Mouse (Mus musculus): ENCODE data around the gene Mgat4a. TPM values are rescaled to one million over a fixed set of nuclear protein-coding genes. Genes with fewer than 3 reads are reported as not detected.

Mgat4a gene
- polyA plus RNA-seq, 1 experiment, result 20.6 TPM

- Histone ChIP-seq H3K4me1 (replicated peaks; ENCODE audit: control insufficient read depth, insufficient read depth, low read length) (no peaks in the 10 kb centered on the region), H3K36me3 (ENCODE audit: control insufficient read depth, insufficient read depth, low read length) (no peaks in the 10 kb centered on the region), H3K27ac (ENCODE audit: control insufficient read depth, insufficient read depth, low read length) (no peak overlapping the region), H3K27me3 (ENCODE audit: control insufficient read depth, insufficient read depth, low read length) (no peaks in the 10 kb centered on the region), H3K4me3 (ENCODE audit: control insufficient read depth, insufficient read depth, low read length) (no peak overlapping the region)
- TF ChIP-seq CTCF (IDR thresholded peaks at IDR 0.05; ENCODE audit: borderline replicate concordance, control insufficient read depth, extremely low read depth, insufficient read depth, low read length, poor library complexity), result no peak
- TF ChIP-seq POLR2A (IDR thresholded peaks at IDR 0.05; ENCODE audit: control insufficient read depth, extremely low read depth, insufficient read depth, low read length, poor library complexity), result no peak
- WGBS, result 88% methylated on average over 10 of the region's 10 CpGs
- no peak for DNase-seq
These were observed 31.9 kb upstream of the Mgat4a start for GRCm38 (mm10) chr1:37572528-37573272.

- WGBS, result 96% methylated on average over 1 of the region's 1 CpGs
- Histone ChIP-seq H3K36me3 (ENCODE audit: control insufficient read depth, insufficient read depth, low read length) (no peaks in the 10 kb centered on the region), H3K4me3 (ENCODE audit: control insufficient read depth, insufficient read depth, low read length) (no peak overlapping the region), H3K4me1 (replicated peaks; ENCODE audit: control insufficient read depth, insufficient read depth, low read length) (no peaks in the 10 kb centered on the region), H3K27ac (ENCODE audit: control insufficient read depth, insufficient read depth, low read length) (no peak overlapping the region), H3K27me3 (ENCODE audit: control insufficient read depth, insufficient read depth, low read length) (no peaks in the 10 kb centered on the region)
- TF ChIP-seq POLR2A (IDR thresholded peaks at IDR 0.05; ENCODE audit: control insufficient read depth, extremely low read depth, insufficient read depth, low read length, poor library complexity) (no peak), CTCF (IDR thresholded peaks at IDR 0.05; ENCODE audit: borderline replicate concordance, control insufficient read depth, extremely low read depth, insufficient read depth, low read length, poor library complexity) (no peak)
- DNase-seq, result no peak
These were observed 27.6 kb upstream of the Mgat4a start for GRCm38 (mm10) chr1:37568379-37568778.

- H3K27ac ChIP-seq (ENCODE audit: control insufficient read depth, insufficient read depth, low read length), result no peak overlapping the region
- H3K4me1 ChIP-seq (replicated peaks; ENCODE audit: control insufficient read depth, insufficient read depth, low read length), result no peaks in the 10 kb centered on the region
- no peaks in the 10 kb centered on the region for H3K27me3 ChIP-seq (ENCODE audit: control insufficient read depth, insufficient read depth, low read length)
- DNase-seq, result no peak
- no peak overlapping the region for H3K4me3 ChIP-seq (ENCODE audit: control insufficient read depth, insufficient read depth, low read length)
- TF ChIP-seq POLR2A (IDR thresholded peaks at IDR 0.05; ENCODE audit: control insufficient read depth, extremely low read depth, insufficient read depth, low read length, poor library complexity) (no peak), CTCF (IDR thresholded peaks at IDR 0.05; ENCODE audit: borderline replicate concordance, control insufficient read depth, extremely low read depth, insufficient read depth, low read length, poor library complexity) (no peak)
- WGBS, result 60% methylated on average over 4 of the region's 4 CpGs
- H3K36me3 ChIP-seq (ENCODE audit: control insufficient read depth, insufficient read depth, low read length), result no peaks in the 10 kb centered on the region
These were observed 25.9 kb upstream of the Mgat4a start for GRCm38 (mm10) chr1:37566754-37567153.

- no peak for DNase-seq
- no peak for TF ChIP-seq POLR2A (IDR thresholded peaks at IDR 0.05; ENCODE audit: control insufficient read depth, extremely low read depth, insufficient read depth, low read length, poor library complexity)
- no peak for TF ChIP-seq CTCF (IDR thresholded peaks at IDR 0.05; ENCODE audit: borderline replicate concordance, control insufficient read depth, extremely low read depth, insufficient read depth, low read length, poor library complexity)
- 92% methylated on average over 2 of the region's 2 CpGs for WGBS
- Histone ChIP-seq H3K4me1 (replicated peaks; ENCODE audit: control insufficient read depth, insufficient read depth, low read length) (no peaks in the 10 kb centered on the region), H3K36me3 (ENCODE audit: control insufficient read depth, insufficient read depth, low read length) (no peaks in the 10 kb centered on the region), H3K27me3 (ENCODE audit: control insufficient read depth, insufficient read depth, low read length) (no peaks in the 10 kb centered on the region), H3K27ac (ENCODE audit: control insufficient read depth, insufficient read depth, low read length) (no peak overlapping the region), H3K4me3 (ENCODE audit: control insufficient read depth, insufficient read depth, low read length) (no peak overlapping the region)
These were observed 25.5 kb upstream of the Mgat4a start for GRCm38 (mm10) chr1:37566344-37566743.

GRCm38 (mm10) chr1:37565396-37565795 is 24.6 kb upstream of the Mgat4a start:
- H3K36me3 ChIP-seq (ENCODE audit: control insufficient read depth, insufficient read depth, low read length), result no peaks in the 10 kb centered on the region
- TF ChIP-seq CTCF (IDR thresholded peaks at IDR 0.05; ENCODE audit: borderline replicate concordance, control insufficient read depth, extremely low read depth, insufficient read depth, low read length, poor library complexity) (no peak), POLR2A (IDR thresholded peaks at IDR 0.05; ENCODE audit: control insufficient read depth, extremely low read depth, insufficient read depth, low read length, poor library complexity) (no peak)
- no peak overlapping the region for H3K27ac ChIP-seq (ENCODE audit: control insufficient read depth, insufficient read depth, low read length)
- H3K27me3 ChIP-seq (ENCODE audit: control insufficient read depth, insufficient read depth, low read length), result no peaks in the 10 kb centered on the region
- no peak overlapping the region for H3K4me3 ChIP-seq (ENCODE audit: control insufficient read depth, insufficient read depth, low read length)
- whole genome bisulfite sequencing, result 93% methylated on average over 6 of the region's 6 CpGs
- no peak for DNase-seq
- no peaks in the 10 kb centered on the region for H3K4me1 ChIP-seq (replicated peaks; ENCODE audit: control insufficient read depth, insufficient read depth, low read length)

GRCm38 (mm10) chr1:37561955-37562354 is 21.1 kb upstream of the Mgat4a start:
- no peak for DNase-seq
- H3K4me1 ChIP-seq (replicated peaks; ENCODE audit: control insufficient read depth, insufficient read depth, low read length), result no peaks in the 10 kb centered on the region
- no peaks in the 10 kb centered on the region for H3K36me3 ChIP-seq (ENCODE audit: control insufficient read depth, insufficient read depth, low read length)
- 21% methylated on average over 3 of the region's 3 CpGs for WGBS
- no peak for TF ChIP-seq CTCF (IDR thresholded peaks at IDR 0.05; ENCODE audit: borderline replicate concordance, control insufficient read depth, extremely low read depth, insufficient read depth, low read length, poor library complexity)
- no peak for TF ChIP-seq POLR2A (IDR thresholded peaks at IDR 0.05; ENCODE audit: control insufficient read depth, extremely low read depth, insufficient read depth, low read length, poor library complexity)
- H3K27ac ChIP-seq (ENCODE audit: control insufficient read depth, insufficient read depth, low read length), result no peak overlapping the region
- H3K4me3 ChIP-seq (ENCODE audit: control insufficient read depth, insufficient read depth, low read length), result no peak overlapping the region
- no peaks in the 10 kb centered on the region for H3K27me3 ChIP-seq (ENCODE audit: control insufficient read depth, insufficient read depth, low read length)

Measured in thymus, adult 2 months (tissue).